Mouse (Mus musculus): ENCODE results near the gene Mical3.

DNA sequence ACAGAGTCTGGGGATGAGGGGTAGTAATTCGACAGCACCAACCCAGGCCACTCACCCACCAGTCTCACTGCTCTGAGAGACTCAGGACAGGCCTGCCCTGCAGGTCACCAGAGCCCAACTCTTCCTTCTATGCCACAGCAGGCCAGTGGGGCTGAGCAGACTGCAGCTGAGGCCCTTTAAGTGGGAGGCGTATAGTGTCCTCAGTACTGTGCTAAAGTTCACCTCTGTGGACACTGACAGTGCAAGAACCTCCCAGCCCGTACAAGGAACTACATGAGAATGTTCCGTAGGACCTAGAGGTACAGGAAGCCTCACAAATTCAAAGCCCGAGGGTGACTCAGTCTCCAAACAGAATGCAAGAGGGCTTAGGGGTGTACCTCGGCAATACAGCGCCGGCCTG lies 67.0 kb downstream of the Mical3 start:
- TF ChIP-seq EP300 (IDR thresholded peaks at IDR 0.05; ENCODE audit: low read depth): no peak
- TF ChIP-seq CTCF (IDR thresholded peaks at IDR 0.05; ENCODE audit: low read depth): no peak

All from heart, postnatal 0 days (tissue).